9 mouse cellular contexts compared by ENCODE assay signal in genomic region chr5:121078531-121078930, GRCm38 (mm10).
DNase-seq lines count a peak whose midpoint lies in the region; ATAC-seq and TF ChIP-seq lines count a peak whose summit lies in the region.
"Had no signal": no experiment of that assay in that cellular context is flagged by ENCODE, and none has a peak within 500 bp of the region (broad histone marks: within the 10 kb centered on the region; RNA-seq: fewer than 3 reads in every experiment).

No protein-coding gene starts in this region.

- H3K27ac ChIP-seq in midbrain, embryonic 11.5 days (ENCODE audit: low read depth, low read length) = no peak overlapping the region
- no peak overlapping the region for H3K27ac ChIP-seq in midbrain, embryonic 16.5 days (ENCODE audit: low read length)
- no peak overlapping the region for H3K27ac ChIP-seq in embryonic facial prominence, embryonic 11.5 days (replicated peaks; ENCODE audit: low read depth, low read length)
- no peak overlapping the region for H3K27ac ChIP-seq in limb, embryonic 14.5 days (replicated peaks; ENCODE audit: low read depth, low read length)
- H3K27ac ChIP-seq in forebrain, embryonic 15.5 days (replicated peaks) = no peak overlapping the region
- H3K27ac ChIP-seq: heart, embryonic 13.5 days had no signal

- no peaks in the 10 kb centered on the region; the same call in 1 of the 2 replicates for H3K9me3 ChIP-seq in midbrain, embryonic 11.5 days (ENCODE audit: control insufficient read depth, low read length)
- H3K9me3 ChIP-seq in midbrain, embryonic 16.5 days (replicated peaks; ENCODE audit: control insufficient read depth, low read length, poor library complexity, severe bottlenecking) = 0 out of 2 replicates have a peak, but pooled peaks cover 2% of the 10 kb centered on the region
- no peaks in the 10 kb centered on the region for H3K9me3 ChIP-seq in embryonic facial prominence, embryonic 11.5 days (replicated peaks; ENCODE audit: control insufficient read depth, low read length)
- no peaks in the 10 kb centered on the region for H3K9me3 ChIP-seq in limb, embryonic 14.5 days (ENCODE audit: control insufficient read depth, low read length)
- no peaks in the 10 kb centered on the region for H3K9me3 ChIP-seq in forebrain, embryonic 15.5 days
- H3K9me3 ChIP-seq: heart, embryonic 13.5 days had no signal

- no peak for ATAC-seq in midbrain, embryonic 11.5 days (ENCODE audit: low FRiP score)
- no peak for ATAC-seq in midbrain, embryonic 16.5 days
- no peak for ATAC-seq in embryonic facial prominence, embryonic 11.5 days (replicated peaks; ENCODE audit: insufficient number of reproducible peaks, low FRiP score, low TSS enrichment, low read depth)
- ATAC-seq in limb, embryonic 14.5 days (ENCODE audit: low FRiP score, low read depth) = no peak
- ATAC-seq in forebrain, embryonic 15.5 days (replicated peaks) = no peak

- DNase-seq in midbrain, embryonic 11.5 days (ENCODE audit: low spot score, missing footprints) = peak; percentile 92
- peak; percentile 79 for DNase-seq in ZHBTc4 (ENCODE audit: low read depth, low spot score)
- peak; percentile 85 for DNase-seq in embryonic facial prominence, embryonic 11.5 days (ENCODE audit: low spot score)
- DNase-seq in limb, embryonic 14.5 days (ENCODE audit: low spot score) = peak; percentile 76
- DNase-seq in spleen, postnatal 10 days (ENCODE audit: low spot score in 2 of 2) = peak; percentile 12 to 63
- no peak for DNase-seq in frontal cortex, postnatal 36 days (ENCODE audit: low spot score in 2 of 2)

- WGBS in midbrain, embryonic 11.5 days = 29% methylated on average over 6 of the region's 6 CpGs
- 24% methylated on average over 6 of the region's 6 CpGs for WGBS in midbrain, embryonic 16.5 days
- WGBS in embryonic facial prominence, embryonic 11.5 days = 17% methylated on average over 6 of the region's 6 CpGs
- WGBS in limb, embryonic 14.5 days = 19% methylated on average over 6 of the region's 6 CpGs
- 10% methylated on average over 6 of the region's 6 CpGs for WGBS in forebrain, embryonic 15.5 days

- TF ChIP-seq POLR2A in limb, embryonic 14.5 days (IDR thresholded peaks at IDR 0.05; ENCODE audit: borderline replicate concordance, extremely low read depth, insufficient read depth, insufficient read length) = no peak

- no peaks in the 10 kb centered on the region for H3K36me3 ChIP-seq in midbrain, embryonic 11.5 days (ENCODE audit: control insufficient read depth, insufficient read depth, low read length)
- no peaks in the 10 kb centered on the region for H3K36me3 ChIP-seq in midbrain, embryonic 16.5 days (ENCODE audit: control insufficient read depth, insufficient read depth, low read length)
- no peaks in the 10 kb centered on the region for H3K36me3 ChIP-seq in embryonic facial prominence, embryonic 11.5 days (replicated peaks; ENCODE audit: control insufficient read depth, insufficient read depth, low read depth, low read length)
- no peaks in the 10 kb centered on the region for H3K36me3 ChIP-seq in limb, embryonic 14.5 days (ENCODE audit: control insufficient read depth, insufficient read depth, low read length)
- no peaks in the 10 kb centered on the region for H3K36me3 ChIP-seq in forebrain, embryonic 15.5 days
- H3K36me3 ChIP-seq: heart, embryonic 13.5 days had no signal

- H3K4me1 ChIP-seq in midbrain, embryonic 11.5 days (ENCODE audit: control insufficient read depth, insufficient read depth, low read length) = no peaks in the 10 kb centered on the region
- peaks cover 8% of the 10 kb centered on the region; the same call in 1 of the 2 replicates for H3K4me1 ChIP-seq in midbrain, embryonic 16.5 days (ENCODE audit: control insufficient read depth, insufficient read depth, low read length)
- H3K4me1 ChIP-seq in embryonic facial prominence, embryonic 11.5 days (ENCODE audit: control insufficient read depth, insufficient read depth, low read length) = no peaks in the 10 kb centered on the region
- H3K4me1 ChIP-seq in limb, embryonic 14.5 days (ENCODE audit: control insufficient read depth, insufficient read depth, low read length) = no peaks in the 10 kb centered on the region
- peaks cover 11% of the 10 kb centered on the region for H3K4me1 ChIP-seq in forebrain, embryonic 15.5 days
- H3K4me1 ChIP-seq: heart, embryonic 13.5 days had no signal

- no peak overlapping the region for H3K9ac ChIP-seq in midbrain, embryonic 11.5 days (ENCODE audit: low read length)
- H3K9ac ChIP-seq in midbrain, embryonic 16.5 days (ENCODE audit: low read depth, low read length) = no peak overlapping the region
- no peak overlapping the region for H3K9ac ChIP-seq in embryonic facial prominence, embryonic 11.5 days (replicated peaks; ENCODE audit: low read length)
- H3K9ac ChIP-seq in limb, embryonic 14.5 days (ENCODE audit: low read depth, low read length, severe bottlenecking) = no peak overlapping the region
- no peak overlapping the region for H3K9ac ChIP-seq in forebrain, embryonic 15.5 days (replicated peaks)
- H3K9ac ChIP-seq: heart, embryonic 13.5 days had no signal

- H3K27me3 ChIP-seq in midbrain, embryonic 11.5 days (ENCODE audit: control insufficient read depth, insufficient read depth, low read length) = no peaks in the 10 kb centered on the region
- no peaks in the 10 kb centered on the region for H3K27me3 ChIP-seq in midbrain, embryonic 16.5 days (ENCODE audit: control insufficient read depth, insufficient read depth, low read depth, low read length)
- H3K27me3 ChIP-seq in embryonic facial prominence, embryonic 11.5 days (ENCODE audit: control insufficient read depth, insufficient read depth, low read length) = no peaks in the 10 kb centered on the region
- no peaks in the 10 kb centered on the region for H3K27me3 ChIP-seq in limb, embryonic 14.5 days (ENCODE audit: control insufficient read depth, insufficient read depth, low read length)
- no peaks in the 10 kb centered on the region for H3K27me3 ChIP-seq in forebrain, embryonic 15.5 days
- H3K27me3 ChIP-seq: heart, embryonic 13.5 days had no signal

- no peak overlapping the region for H3K4me2 ChIP-seq in midbrain, embryonic 11.5 days
- no peak overlapping the region for H3K4me2 ChIP-seq in midbrain, embryonic 16.5 days (ENCODE audit: low read length)
- H3K4me2 ChIP-seq in embryonic facial prominence, embryonic 11.5 days (ENCODE audit: low read depth, low read length) = no peak overlapping the region
- H3K4me2 ChIP-seq in limb, embryonic 14.5 days (replicated peaks; ENCODE audit: low read depth, low read length, severe bottlenecking) = no peak overlapping the region
- no peak overlapping the region for H3K4me2 ChIP-seq in forebrain, embryonic 15.5 days (replicated peaks)
- H3K4me2 ChIP-seq: heart, embryonic 13.5 days had no signal

- no peak overlapping the region for H3K4me3 ChIP-seq in midbrain, embryonic 11.5 days (ENCODE audit: low read depth, low read length)
- no peak overlapping the region for H3K4me3 ChIP-seq in midbrain, embryonic 16.5 days (ENCODE audit: low read depth, low read length)
- no peak overlapping the region for H3K4me3 ChIP-seq in embryonic facial prominence, embryonic 11.5 days (ENCODE audit: low read depth, low read length)
- no peak overlapping the region for H3K4me3 ChIP-seq in limb, embryonic 14.5 days (replicated peaks; ENCODE audit: low read length)
- no peak overlapping the region for H3K4me3 ChIP-seq in forebrain, embryonic 15.5 days
- H3K4me3 ChIP-seq: heart, embryonic 13.5 days had no signal

Comparison
In these comparisons a context has a peak if more than half of its experiments do, and no peak if none do; other contexts are left out.
1. DNase-seq: peak in midbrain, embryonic 11.5 days (single experiment), ZHBTc4 (single experiment), embryonic facial prominence, embryonic 11.5 days (single experiment), limb, embryonic 14.5 days (single experiment) and spleen, postnatal 10 days (2 of 2); none in frontal cortex, postnatal 36 days (0 of 2).